Mouse (Mus musculus): ENCODE measurements at regions not wholly inside any gene's neighbourhood (a gene's known extent, or its start where the extent isn't known, plus 50 kb on each side); places are given as distances from the start of the nearest gene placed in this dataset.

GRCm38 (mm10) chr15:38588268-38588667 is 1162.9 kb downstream of the 4930447A16Rik start:
- no peak for TF ChIP-seq CTCF (IDR thresholded peaks at IDR 0.05)
- Histone ChIP-seq H3K27ac (ENCODE audit: low read depth, low read length) (no peak overlapping the region), H3K4me1 (ENCODE audit: insufficient read depth, low read length) (no peaks in the 10 kb centered on the region; the same call in 1 of the 2 replicates), H3K36me3 (ENCODE audit: insufficient read depth, low read length) (no peaks in the 10 kb centered on the region), H3K9me3 (ENCODE audit: low read length) (no peaks in the 10 kb centered on the region), H3K4me2 (ENCODE audit: low read depth, low read length, poor library complexity, severe bottlenecking) (no peak overlapping the region), H3K27me3 (ENCODE audit: insufficient read depth, low read length) (no peaks in the 10 kb centered on the region), H3K4me3 (ENCODE audit: low read depth, low read length) (no peak overlapping the region), H3K9ac (replicated peaks; ENCODE audit: low read length, poor library complexity, severe bottlenecking) (no peak overlapping the region)
- DNase-seq (ENCODE audit: low spot score) (no peak), ATAC-seq (ENCODE audit: low FRiP score) (no peak)
- WGBS = 88% methylated on average over 5 of the region's 5 CpGs

- H3K36me3 ChIP-seq (ENCODE audit: insufficient read depth, low read length) = no peaks in the 10 kb centered on the region
- H3K9ac ChIP-seq (replicated peaks; ENCODE audit: low read length, poor library complexity, severe bottlenecking) = no peak overlapping the region
- no peaks in the 10 kb centered on the region for H3K9me3 ChIP-seq (ENCODE audit: low read length)
- ATAC-seq (ENCODE audit: low FRiP score) (no peak), DNase-seq (ENCODE audit: low spot score) (no peak)
- TF ChIP-seq CTCF (IDR thresholded peaks at IDR 0.05) = no peak
- H3K27me3 ChIP-seq (ENCODE audit: insufficient read depth, low read length) = no peaks in the 10 kb centered on the region
- 77% methylated on average over 2 of the region's 2 CpGs for WGBS
- no peaks in the 10 kb centered on the region; the same call in 1 of the 2 replicates for H3K4me1 ChIP-seq (ENCODE audit: insufficient read depth, low read length)
- H3K4me2 ChIP-seq (ENCODE audit: low read depth, low read length, poor library complexity, severe bottlenecking) = no peak overlapping the region
- no peak overlapping the region for H3K4me3 ChIP-seq (ENCODE audit: low read depth, low read length)
- H3K27ac ChIP-seq (ENCODE audit: low read depth, low read length) = no peak overlapping the region
Measured at GRCm38 (mm10) chr15:38589010-38589409, 1163.7 kb downstream of the 4930447A16Rik start.

- WGBS = 97% methylated on average over 5 of the region's 5 CpGs
- TF ChIP-seq CTCF (IDR thresholded peaks at IDR 0.05) = no peak
Measured at GRCm38 (mm10) chr15:38589675-38590074, 1164.3 kb downstream of the 4930447A16Rik start.

GRCm38 (mm10) chr15:38594095-38594494 is 1168.7 kb downstream of the 4930447A16Rik start:
- Histone ChIP-seq H3K9me3 (ENCODE audit: low read length) (no peaks in the 10 kb centered on the region), H3K4me2 (ENCODE audit: low read depth, low read length, poor library complexity, severe bottlenecking) (no peak overlapping the region), H3K36me3 (ENCODE audit: insufficient read depth, low read length) (no peaks in the 10 kb centered on the region), H3K9ac (replicated peaks; ENCODE audit: low read length, poor library complexity, severe bottlenecking) (no peak overlapping the region), H3K27me3 (ENCODE audit: insufficient read depth, low read length) (no peaks in the 10 kb centered on the region), H3K4me1 (ENCODE audit: insufficient read depth, low read length) (no peaks in the 10 kb centered on the region), H3K4me3 (ENCODE audit: low read depth, low read length) (no peak overlapping the region), H3K27ac (ENCODE audit: low read depth, low read length) (no peak overlapping the region)
- DNase-seq (ENCODE audit: low spot score) (peak; percentile 26), ATAC-seq (ENCODE audit: low FRiP score) (no peak)
- no peak for TF ChIP-seq CTCF (IDR thresholded peaks at IDR 0.05)
- 86% methylated on average over 11 of the region's 11 CpGs for WGBS

More at GRCm38 (mm10) chr15:38589675-38590074, 1164.3 kb downstream of the 4930447A16Rik start:
- H3K4me2 ChIP-seq (ENCODE audit: low read depth, low read length, poor library complexity, severe bottlenecking) = no peak overlapping the region
- H3K36me3 ChIP-seq (ENCODE audit: insufficient read depth, low read length) = no peaks in the 10 kb centered on the region
- H3K27ac ChIP-seq (ENCODE audit: low read depth, low read length) = no peak overlapping the region
- H3K4me1 ChIP-seq (ENCODE audit: insufficient read depth, low read length) = no peaks in the 10 kb centered on the region; the same call in 1 of the 2 replicates
- no peaks in the 10 kb centered on the region for H3K27me3 ChIP-seq (ENCODE audit: insufficient read depth, low read length)
- H3K4me3 ChIP-seq (ENCODE audit: low read depth, low read length) = no peak overlapping the region
- DNase-seq (ENCODE audit: low spot score) (no peak), ATAC-seq (ENCODE audit: low FRiP score) (no peak)
- H3K9me3 ChIP-seq (ENCODE audit: low read length) = no peaks in the 10 kb centered on the region
- no peak overlapping the region for H3K9ac ChIP-seq (replicated peaks; ENCODE audit: low read length, poor library complexity, severe bottlenecking)

GRCm38 (mm10) chr15:38594747-38595146 is 1169.4 kb downstream of the 4930447A16Rik start:
- no peak for TF ChIP-seq CTCF (IDR thresholded peaks at IDR 0.05)
- no peak overlapping the region for H3K4me2 ChIP-seq (ENCODE audit: low read depth, low read length, poor library complexity, severe bottlenecking)
- H3K9ac ChIP-seq (replicated peaks; ENCODE audit: low read length, poor library complexity, severe bottlenecking) = no peak overlapping the region
- H3K4me3 ChIP-seq (ENCODE audit: low read depth, low read length) = no peak overlapping the region
- no peaks in the 10 kb centered on the region for H3K36me3 ChIP-seq (ENCODE audit: insufficient read depth, low read length)
- WGBS = 98% methylated on average over 2 of the region's 2 CpGs
- no peak overlapping the region for H3K27ac ChIP-seq (ENCODE audit: low read depth, low read length)
- no peak for ATAC-seq (ENCODE audit: low FRiP score)
- H3K4me1 ChIP-seq (ENCODE audit: insufficient read depth, low read length) = no peaks in the 10 kb centered on the region
- no peak for DNase-seq (ENCODE audit: low spot score)
- no peaks in the 10 kb centered on the region for H3K9me3 ChIP-seq (ENCODE audit: low read length)
- H3K27me3 ChIP-seq (ENCODE audit: insufficient read depth, low read length) = no peaks in the 10 kb centered on the region

GRCm38 (mm10) chr15:38595820-38596219 is 1170.5 kb downstream of the 4930447A16Rik start:
- H3K9me3 ChIP-seq (ENCODE audit: low read length) = no peaks in the 10 kb centered on the region
- no peaks in the 10 kb centered on the region for H3K27me3 ChIP-seq (ENCODE audit: insufficient read depth, low read length)
- no peaks in the 10 kb centered on the region for H3K4me1 ChIP-seq (ENCODE audit: insufficient read depth, low read length)
- no peaks in the 10 kb centered on the region for H3K36me3 ChIP-seq (ENCODE audit: insufficient read depth, low read length)
- WGBS = 39% methylated on average over 4 of the region's 4 CpGs
- no peak overlapping the region for H3K27ac ChIP-seq (ENCODE audit: low read depth, low read length)
- no peak overlapping the region for H3K9ac ChIP-seq (replicated peaks; ENCODE audit: low read length, poor library complexity, severe bottlenecking)
- H3K4me2 ChIP-seq (ENCODE audit: low read depth, low read length, poor library complexity, severe bottlenecking) = no peak overlapping the region
- H3K4me3 ChIP-seq (ENCODE audit: low read depth, low read length) = no peak overlapping the region
- no peak for ATAC-seq (ENCODE audit: low FRiP score)
- DNase-seq (ENCODE audit: low spot score) = no peak
- no peak for TF ChIP-seq CTCF (IDR thresholded peaks at IDR 0.05)

Measured in midbrain, postnatal 0 days (tissue).